Mouse (Mus musculus) hindbrain, embryonic 15.5 days (tissue): Measurements from ENCODE around the gene Shroom3. TPM values are rescaled to one million over a fixed set of nuclear protein-coding genes. Genes with fewer than 3 reads are reported as not detected.

Experiments
- ATAC-seq: fragments of 200-750 bp; cut with Nextera tagmentation; 2 replicates; pipeline ENCODE4 v1.8.0; 2017; ENCODE audit warnings: low read depth, moderate number of reproducible peaks, moderate TSS enrichment; ENCODE audit not compliant: low FRiP score
- H3K27ac ChIP-seq: fragments of 300-500 bp; sonication (generic); replicated peaks from 2 replicates; pipeline ENCODE4 v1.5.1; 2015; ENCODE audit warnings: mild to moderate bottlenecking, inconsistent platforms
- H3K27me3 ChIP-seq: fragments of 300-500 bp; sonication (generic); 2 replicates; pipeline ENCODE4 v1.6.1; 2015; ENCODE audit warnings: control low read depth, inconsistent platforms
- H3K36me3 ChIP-seq: fragments of 300-500 bp; sonication (generic); 2 replicates; pipeline ENCODE4 v1.6.1; 2015; ENCODE audit warnings: control low read depth, inconsistent platforms
- H3K4me1 ChIP-seq: fragments of 300-500 bp; sonication (generic); replicated peaks from 2 replicates; pipeline ENCODE4 v1.6.1; 2015; ENCODE audit warnings: control low read depth, inconsistent platforms
- H3K4me2 ChIP-seq: fragments of 300-500 bp; sonication (generic); 2 replicates; pipeline ENCODE4 v1.6.1; 2015; ENCODE audit warnings: moderate library complexity, mild to moderate bottlenecking, inconsistent platforms
- H3K4me3 ChIP-seq: fragments of 300-500 bp; sonication (generic); 2 replicates; pipeline ENCODE4 v1.5.1; 2015; ENCODE audit warnings: mild to moderate bottlenecking, inconsistent platforms
- H3K9ac ChIP-seq: fragments of 300-500 bp; sonication (generic); 2 replicates; pipeline ENCODE4 v1.6.1; 2015; ENCODE audit warnings: inconsistent platforms
- H3K9me3 ChIP-seq: fragments of 300-500 bp; sonication (generic); 2 replicates; pipeline ENCODE4 v1.6.1; 2016; ENCODE audit warnings: control low read depth, inconsistent platforms
- WGBS: fragments of 180-500 bp; shearing (Covaris S2); methylation state at CpG from one replicate; pipeline ENCODE4 v1.1.7; 2015; 5-methylcytosine and 5-hydroxymethylcytosine counted together
- polyA plus RNA-seq: library from polyadenylated mRNA; unstranded; fragments of >200 nt; fragmentation: Nextera tagmentation; extraction: Ambion mirVana; gene quantifications from 2 replicates; pipeline ENCODE4 v1.2.1, GENCODE M21; 2015

Gene Shroom3
- polyA plus RNA-seq, 1 experiment from 2014 or later: 2.2 TPM

DNA sequence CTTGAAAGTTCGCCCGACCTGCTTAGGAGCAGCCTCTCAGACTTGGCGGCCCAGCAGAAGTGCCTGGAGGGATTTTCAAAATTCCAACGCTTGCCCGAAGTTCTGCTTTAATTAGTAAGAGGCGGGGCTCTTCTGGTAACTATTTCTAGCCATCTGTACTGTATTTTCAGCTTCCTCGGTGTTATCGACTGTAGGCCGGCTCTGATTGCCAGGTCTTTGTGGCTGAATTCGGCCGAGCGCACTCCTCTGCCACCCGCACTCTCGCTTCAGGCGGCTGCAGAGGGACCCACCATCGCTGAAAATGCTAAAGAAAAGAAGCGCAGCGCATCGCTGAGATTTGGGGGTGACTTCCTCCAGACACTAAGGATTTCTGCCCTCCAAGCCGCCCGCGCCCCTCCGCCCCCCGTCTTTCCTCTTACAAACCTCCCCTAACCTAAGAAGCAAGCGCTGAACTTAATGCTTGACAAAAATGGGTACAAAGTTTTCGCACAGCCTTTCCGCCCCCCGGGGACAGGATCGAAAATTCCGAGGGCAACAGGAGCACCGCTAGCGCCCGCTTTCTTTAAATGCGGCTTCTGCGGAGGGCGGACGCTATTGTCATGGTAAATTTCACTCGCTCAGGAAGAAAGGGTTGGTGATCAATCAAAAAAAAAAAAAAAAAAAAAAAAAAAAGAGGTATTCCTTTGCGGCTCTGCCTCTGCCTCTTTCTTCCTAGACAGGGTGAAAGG, 450 bp upstream of the Shroom3 start:
- peak overlapping the region; percentile 57 for H3K4me3 ChIP-seq
- peaks cover 15% of the 10 kb centered on the region for H3K4me1 ChIP-seq
- H3K27ac ChIP-seq: peak overlapping the region; percentile 43
- 0 out of 2 replicates have a peak, but pooled peaks cover 4% of the 10 kb centered on the region for H3K27me3 ChIP-seq
- H3K36me3 ChIP-seq: no peaks in the 10 kb centered on the region
- 0 out of 2 replicates have a peak, but pooled peaks have one; percentile 9 for ATAC-seq
- peak overlapping the region; percentile 59 for H3K9ac ChIP-seq
- H3K9me3 ChIP-seq: no peaks in the 10 kb centered on the region
- WGBS: under 1% methylated on average over 39 of the region's 39 CpGs
- H3K4me2 ChIP-seq: peak overlapping the region; percentile 99

DNA sequence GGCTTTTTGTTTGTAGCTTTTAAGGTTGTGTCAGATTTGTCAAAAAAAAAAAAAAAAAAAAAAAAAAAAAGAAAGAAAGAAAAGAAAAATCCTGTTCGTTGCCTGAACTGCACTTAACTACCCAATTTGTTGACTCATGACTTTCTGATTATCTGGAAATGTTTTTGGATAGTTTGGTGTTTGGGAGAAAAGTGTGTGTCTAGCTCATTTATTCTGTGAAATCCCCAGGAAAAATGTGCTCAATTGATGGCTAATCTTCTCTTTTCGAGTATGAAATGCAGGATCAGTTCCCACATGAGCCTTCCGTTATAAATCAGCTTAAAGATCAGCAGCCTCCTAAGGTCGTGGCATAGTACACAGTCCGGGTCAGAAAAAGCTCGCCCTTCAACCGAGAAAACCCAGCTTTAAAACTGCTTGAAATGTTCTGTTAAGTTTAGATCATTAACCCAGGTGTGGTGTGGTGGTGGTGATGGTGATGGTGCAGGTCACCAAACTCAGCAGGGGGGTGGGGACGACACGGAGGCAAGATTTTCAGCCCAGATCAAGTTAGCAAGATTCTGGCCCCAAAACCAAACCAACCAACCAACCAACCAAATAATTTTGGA, 738 bp downstream of the Shroom3 start:
- ATAC-seq: no peak
- Histone ChIP-seq H3K27me3 (0 out of 2 replicates have a peak, but pooled peaks cover 4% of the 10 kb centered on the region), H3K36me3 (no peaks in the 10 kb centered on the region), H3K27ac (no peak overlapping the region), H3K4me3 (peak overlapping the region; percentile 57), H3K9ac (no peak overlapping the region), H3K4me2 (peak overlapping the region; percentile 99), H3K4me1 (peaks cover 15% of the 10 kb centered on the region), H3K9me3 (no peaks in the 10 kb centered on the region)
- WGBS: 15% methylated on average over 9 of the region's 9 CpGs

DNA sequence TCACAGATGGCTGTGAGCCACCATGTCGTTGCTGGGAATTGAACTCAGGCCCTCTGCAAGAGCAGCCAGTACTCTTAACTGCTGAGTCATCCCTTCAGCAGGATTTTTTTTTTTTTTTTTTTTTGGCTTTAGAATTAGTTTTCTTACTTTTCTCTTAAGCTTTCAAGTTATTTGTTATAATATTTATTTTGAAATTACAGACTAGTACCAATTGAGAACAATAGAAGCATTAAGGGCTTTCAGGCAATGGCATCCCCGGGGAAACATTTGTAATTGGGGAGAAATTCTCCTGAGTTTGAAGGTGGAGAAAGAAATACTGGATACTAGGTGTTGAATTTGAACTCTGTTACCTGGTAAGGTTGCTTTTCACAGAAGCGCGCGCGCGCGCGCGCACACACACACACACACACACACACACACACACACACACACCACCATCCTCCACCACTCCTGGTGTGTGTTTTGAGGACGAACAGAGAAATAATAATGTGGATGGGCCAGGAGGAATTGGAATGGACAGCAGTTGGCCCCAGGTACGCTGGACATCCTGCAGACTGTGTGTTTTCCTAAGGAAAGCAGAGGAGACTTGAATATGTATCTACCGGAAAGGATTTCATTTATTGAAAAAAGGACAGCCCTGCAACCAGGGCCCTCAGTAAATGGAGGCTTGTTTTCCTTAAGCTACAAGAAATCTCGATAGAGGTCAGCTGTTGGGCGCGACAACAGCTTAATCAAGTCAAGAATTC, 1.7 kb downstream of the Shroom3 start:
- no peaks in the 10 kb centered on the region for H3K9me3 ChIP-seq
- H3K9ac ChIP-seq: no peak overlapping the region

DNA sequence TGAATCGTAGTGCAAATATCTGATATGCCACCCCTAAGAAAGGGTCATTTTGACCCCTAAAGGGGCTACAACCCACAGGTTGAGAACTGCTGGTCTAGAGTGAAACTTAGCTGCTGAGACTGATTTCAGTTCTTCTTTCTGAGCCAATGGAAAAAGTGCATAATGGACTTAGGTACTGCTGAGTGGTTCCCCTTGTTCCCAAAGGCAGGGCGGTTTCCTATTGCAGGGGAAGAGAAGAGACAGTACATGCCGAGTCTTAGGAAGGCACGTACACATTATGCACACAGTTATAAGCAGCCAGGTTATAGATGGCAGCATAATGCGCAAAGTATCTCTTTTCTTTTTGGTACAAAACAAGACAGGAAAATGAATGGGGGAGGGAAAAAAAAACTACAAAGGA, 4.9 kb downstream of the Shroom3 start:
- Histone ChIP-seq H3K27me3 (no peaks in the 10 kb centered on the region), H3K9me3 (no peaks in the 10 kb centered on the region), H3K36me3 (no peaks in the 10 kb centered on the region), H3K4me3 (no peak overlapping the region), H3K27ac (no peak overlapping the region), H3K4me2 (no peak overlapping the region), H3K4me1 (peaks cover 8% of the 10 kb centered on the region), H3K9ac (no peak overlapping the region)
- 82% methylated on average over 5 of the region's 5 CpGs for WGBS
- no peak for ATAC-seq

More for the DNA sequence above, 1.7 kb downstream of the Shroom3 start:
- WGBS: 86% methylated on average over 16 of the region's 16 CpGs
- Histone ChIP-seq H3K36me3 (no peaks in the 10 kb centered on the region), H3K4me3 (0 out of 2 replicates have a peak overlapping the region, but pooled peaks have one; percentile 9), H3K27ac (no peak overlapping the region), H3K4me2 (peak overlapping the region; percentile 14; the same call in 1 of the 2 replicates), H3K4me1 (peaks cover 13% of the 10 kb centered on the region), H3K27me3 (0 out of 2 replicates have a peak, but pooled peaks cover 4% of the 10 kb centered on the region)
- no peak for ATAC-seq

DNA sequence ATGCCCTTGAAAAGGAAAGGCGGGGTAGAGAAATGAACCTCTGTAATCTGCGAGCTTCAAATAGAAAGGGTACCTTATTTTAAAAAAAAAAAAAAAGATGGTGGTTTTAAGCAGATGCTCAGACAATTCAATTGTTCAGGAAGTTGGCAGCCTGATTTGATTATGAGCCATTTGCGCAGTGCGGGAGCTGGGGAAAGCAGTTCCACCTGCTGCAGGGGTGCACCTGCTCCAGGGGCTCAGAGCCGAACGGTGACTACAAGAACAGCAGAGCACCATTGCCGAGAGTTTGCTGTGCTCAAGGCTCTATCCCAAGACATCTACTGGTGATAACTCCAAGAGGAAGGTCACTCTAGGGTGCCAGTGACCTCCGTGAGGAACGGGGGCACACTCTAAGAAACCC, 5.3 kb downstream of the Shroom3 start:
- no peaks in the 10 kb centered on the region for H3K27me3 ChIP-seq
- WGBS: 86% methylated on average over 9 of the region's 9 CpGs
- no peak overlapping the region for H3K4me3 ChIP-seq
- H3K9me3 ChIP-seq: no peaks in the 10 kb centered on the region
- H3K4me2 ChIP-seq: no peak overlapping the region
- H3K36me3 ChIP-seq: no peaks in the 10 kb centered on the region
- no peak overlapping the region for H3K9ac ChIP-seq
- no peak for ATAC-seq
- no peak overlapping the region for H3K27ac ChIP-seq
- H3K4me1 ChIP-seq: peaks cover 4% of the 10 kb centered on the region

DNA sequence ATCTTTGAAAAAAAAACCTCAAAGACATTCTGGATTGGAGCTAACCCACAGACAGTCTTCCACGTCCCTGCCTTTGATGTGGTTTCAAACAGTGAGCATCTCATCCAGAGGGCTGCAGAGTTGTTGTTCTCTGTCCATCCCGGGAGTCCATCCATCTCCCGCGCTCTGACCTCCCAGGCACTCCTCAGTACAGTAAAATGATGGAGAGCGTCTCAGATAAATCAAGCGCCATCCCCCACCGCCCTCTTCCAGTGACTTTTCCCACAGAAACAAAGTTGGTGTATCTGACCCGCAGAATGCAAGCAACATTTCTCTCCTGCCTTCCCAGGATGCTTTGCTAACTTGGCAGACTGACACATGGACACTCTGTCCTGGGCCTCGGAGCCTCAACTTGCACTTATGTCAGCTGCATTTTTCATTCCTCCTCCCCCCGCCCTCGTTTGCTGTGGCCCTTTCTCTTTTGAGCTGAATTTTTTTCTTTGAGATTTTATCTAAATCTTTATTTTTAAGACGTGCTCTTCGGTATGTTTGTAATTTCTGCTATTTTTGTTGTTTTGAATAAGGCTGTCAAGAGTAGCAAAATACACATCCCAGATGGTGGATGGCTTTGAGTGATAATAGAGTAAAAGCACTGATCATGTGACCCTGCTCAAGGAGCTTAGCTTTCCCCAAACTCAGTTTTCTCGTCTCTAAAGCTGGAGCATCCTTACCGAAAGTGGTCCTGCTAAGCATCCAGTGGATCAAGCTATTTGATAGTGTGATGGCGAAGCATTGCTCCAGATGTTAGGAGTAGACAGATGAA, 9.2 kb downstream of the Shroom3 start:
- no peaks in the 10 kb centered on the region for H3K36me3 ChIP-seq
- no peaks in the 10 kb centered on the region for H3K9me3 ChIP-seq
- H3K27ac ChIP-seq: no peak overlapping the region
- H3K4me3 ChIP-seq: no peak overlapping the region
- no peak overlapping the region for H3K4me2 ChIP-seq
- no peak overlapping the region for H3K9ac ChIP-seq
- no peaks in the 10 kb centered on the region for H3K4me1 ChIP-seq
- H3K27me3 ChIP-seq: no peaks in the 10 kb centered on the region
- 60% methylated on average over 16 of the region's 16 CpGs for WGBS
- no peak for ATAC-seq

DNA sequence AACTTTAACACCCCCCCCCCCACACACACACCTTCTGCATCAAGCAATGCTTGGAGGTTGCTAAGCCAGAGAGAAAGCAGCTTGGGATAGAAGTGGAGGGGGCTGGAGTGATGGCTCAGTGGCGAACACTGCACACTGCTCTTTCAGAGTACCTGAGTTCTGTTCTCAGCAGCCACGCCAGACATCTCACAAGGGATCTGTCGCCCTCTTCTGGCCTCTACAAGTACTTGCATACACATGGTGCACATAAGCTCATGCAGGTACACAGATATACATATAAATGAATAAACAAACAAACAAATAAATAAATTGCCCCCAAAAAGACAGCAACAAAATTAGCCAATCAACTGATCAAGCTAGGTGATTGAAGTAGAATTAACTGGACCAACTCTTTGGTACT, 10.5 kb downstream of the Shroom3 start:
- no peak overlapping the region for H3K4me2 ChIP-seq
- H3K27me3 ChIP-seq: no peaks in the 10 kb centered on the region
- H3K36me3 ChIP-seq: no peaks in the 10 kb centered on the region
- no peaks in the 10 kb centered on the region for H3K9me3 ChIP-seq
- peaks cover 9% of the 10 kb centered on the region for H3K4me1 ChIP-seq
- no peak for ATAC-seq
- 97% methylated on average over 3 of the region's 3 CpGs for WGBS
- no peak overlapping the region for H3K9ac ChIP-seq
- H3K4me3 ChIP-seq: no peak overlapping the region
- no peak overlapping the region for H3K27ac ChIP-seq

DNA sequence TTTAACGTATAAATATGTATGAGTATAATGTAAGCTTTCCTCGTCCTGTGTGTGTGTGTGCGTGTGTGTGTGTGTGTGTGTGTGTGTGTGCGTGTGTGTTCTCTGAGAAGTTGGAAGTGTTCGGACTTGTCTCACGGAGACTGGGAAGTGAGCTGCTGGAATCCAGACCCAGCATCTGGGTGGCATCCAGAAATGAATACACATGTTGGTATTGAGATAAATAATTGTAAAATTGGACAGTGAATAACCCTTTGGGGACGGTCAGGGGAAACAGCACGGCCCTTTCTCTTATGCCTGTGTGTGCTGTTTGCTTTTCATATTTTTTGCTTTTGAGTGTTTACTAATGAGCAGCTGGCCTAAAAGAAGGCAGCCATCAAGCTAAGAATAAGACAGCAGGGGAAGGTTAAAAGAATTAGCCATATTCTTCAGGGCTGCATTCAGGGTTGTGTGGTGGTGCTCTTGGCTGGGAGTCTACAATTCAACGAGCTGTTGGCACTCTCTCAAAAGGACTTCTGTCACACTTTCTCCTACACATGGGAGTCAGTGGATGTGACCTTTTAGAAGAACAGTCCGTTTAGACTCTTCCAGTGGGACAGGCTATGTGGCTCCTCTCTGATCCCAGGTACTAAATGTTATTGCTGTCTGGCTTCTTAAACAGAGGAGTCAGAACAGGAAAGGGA, 11.2 kb downstream of the Shroom3 start:
- 59% methylated on average over 10 of the region's 10 CpGs for WGBS
- H3K4me3 ChIP-seq: no peak overlapping the region
- H3K4me1 ChIP-seq: peaks cover 15% of the 10 kb centered on the region
- no peak overlapping the region for H3K4me2 ChIP-seq
- ATAC-seq: 0 out of 2 replicates have a peak, but pooled peaks have one; percentile 29
- no peaks in the 10 kb centered on the region for H3K27me3 ChIP-seq
- H3K27ac ChIP-seq: no peak overlapping the region
- no peaks in the 10 kb centered on the region for H3K36me3 ChIP-seq
- H3K9me3 ChIP-seq: no peaks in the 10 kb centered on the region
- H3K9ac ChIP-seq: no peak overlapping the region

DNA sequence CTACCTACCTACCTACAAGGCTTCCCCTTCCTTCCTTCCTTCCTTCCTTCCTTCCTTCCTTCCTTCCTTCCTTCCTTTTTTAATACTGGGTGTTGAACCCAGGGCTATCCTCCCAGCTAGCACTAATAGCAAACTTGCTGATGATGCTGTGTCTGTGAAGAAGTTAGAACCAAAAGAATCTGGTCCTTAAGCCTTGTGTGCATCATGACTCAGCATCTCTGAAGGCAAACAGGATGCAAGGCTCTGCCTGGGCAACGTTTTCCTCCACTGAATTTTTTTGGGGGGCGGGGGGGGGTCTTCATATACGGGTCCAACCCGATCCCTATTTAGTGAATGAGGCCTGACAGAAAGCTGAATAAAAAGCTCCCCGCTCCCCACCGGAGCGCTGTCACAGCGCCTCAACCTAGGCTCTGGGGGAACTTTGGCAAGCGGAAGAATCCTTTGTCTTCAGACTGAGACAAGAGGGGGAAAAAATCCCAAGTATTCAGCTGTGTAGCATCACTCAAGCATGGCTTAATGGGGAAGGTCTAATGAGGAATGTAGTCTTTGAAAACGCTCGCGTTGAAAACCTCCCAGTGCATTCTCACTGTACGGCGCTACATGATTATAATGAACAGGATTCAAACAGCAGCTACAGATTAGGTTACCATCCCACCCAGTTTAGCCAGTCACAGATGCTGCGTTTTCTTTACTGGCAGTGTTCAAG, 15.0 kb downstream of the Shroom3 start:
- H3K4me2 ChIP-seq: peak overlapping the region; percentile 57
- H3K27me3 ChIP-seq: no peaks in the 10 kb centered on the region
- WGBS: under 1% methylated on average over 15 of the region's 15 CpGs
- H3K4me3 ChIP-seq: peak overlapping the region; percentile 33
- ATAC-seq: peak; percentile 63
- H3K36me3 ChIP-seq: no peaks in the 10 kb centered on the region
- peak overlapping the region; percentile 65 for H3K27ac ChIP-seq
- peak overlapping the region; percentile 29 for H3K9ac ChIP-seq
- peaks cover 15% of the 10 kb centered on the region for H3K4me1 ChIP-seq
- no peaks in the 10 kb centered on the region for H3K9me3 ChIP-seq

DNA sequence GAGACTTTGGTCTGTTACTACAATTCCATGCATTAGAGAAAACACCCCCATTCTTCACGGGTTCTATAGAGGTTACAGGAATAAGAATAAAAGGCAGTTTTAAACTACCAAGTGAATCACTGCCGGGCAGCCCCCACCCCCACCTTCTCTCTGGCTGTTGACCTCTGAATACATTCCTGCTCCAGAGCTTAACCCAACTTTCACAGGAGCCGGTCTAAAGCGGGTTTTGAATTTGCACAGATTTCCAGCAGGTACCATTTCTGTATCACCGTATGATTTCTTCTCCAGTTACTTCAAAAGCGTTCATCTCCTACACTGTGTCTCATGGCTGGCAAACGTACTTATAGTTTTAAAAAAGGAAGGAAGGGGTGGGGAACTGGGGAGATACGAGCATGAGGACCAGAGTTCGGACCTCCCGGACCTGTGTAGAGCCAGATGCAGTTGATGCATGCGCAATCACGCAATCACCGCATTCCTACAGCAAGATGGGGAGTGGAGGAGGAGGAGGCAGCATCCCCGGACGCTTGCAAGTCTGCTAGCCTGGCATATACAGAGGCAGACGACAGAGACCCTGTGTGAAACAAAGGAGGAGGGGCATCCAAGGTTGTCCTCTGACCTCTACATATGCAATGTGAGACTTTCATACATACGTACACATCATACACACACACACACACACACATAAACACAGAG, 15.7 kb downstream of the Shroom3 start:
- peak; percentile 65 for ATAC-seq
- Histone ChIP-seq H3K9ac (peak overlapping the region; percentile 29), H3K4me3 (peak overlapping the region; percentile 33), H3K36me3 (no peaks in the 10 kb centered on the region), H3K9me3 (no peaks in the 10 kb centered on the region), H3K4me2 (peak overlapping the region; percentile 57), H3K4me1 (peaks cover 15% of the 10 kb centered on the region), H3K27me3 (no peaks in the 10 kb centered on the region), H3K27ac (peak overlapping the region; percentile 65)
- 9% methylated on average over 17 of the region's 17 CpGs for WGBS
